Mouse (Mus musculus) stomach, postnatal 0 days (tissue): ENCODE results near the gene Epb42. TPM values are rescaled to one million over a fixed set of nuclear protein-coding genes. Genes with fewer than 3 reads are reported as not detected.
"Not testable (repeated sequence)": the region's sequence is repeated elsewhere in the genome, so short reads cannot be mapped to it uniquely, and the experiment has no call there.

Experiments used
- ATAC-seq: fragments of 200-750 bp; cut with Nextera tagmentation; 2 replicates; pipeline ENCODE4 v1.8.0; 2017; ENCODE audit not compliant: low FRiP score, low TSS enrichment
- DNase-seq: peaks from one replicate; pipeline ENCODE4 v3.0.0-alpha.2; 2016; ENCODE audit warnings: low spot score
- H3K27ac ChIP-seq: fragments of 300-500 bp; sonication (generic); replicated peaks from 2 replicates; pipeline ENCODE4 v1.5.1; 2014; ENCODE audit warnings: mild to moderate bottlenecking, control low read depth
- H3K27me3 ChIP-seq: fragments of 300-500 bp; sonication (generic); 2 replicates; pipeline ENCODE4 v1.6.1; 2014; ENCODE audit warnings: low read length; ENCODE audit not compliant: control insufficient read depth, insufficient read depth
- H3K36me3 ChIP-seq: fragments of 300-500 bp; sonication (generic); 2 replicates; pipeline ENCODE4 v1.6.1; 2014; ENCODE audit warnings: low read length, mixed read lengths; ENCODE audit not compliant: control insufficient read depth, insufficient read depth
- H3K4me1 ChIP-seq: fragments of 300-500 bp; sonication (generic); replicated peaks from 2 replicates; pipeline ENCODE4 v1.6.1; 2014; ENCODE audit warnings: antibody characterized with exemption; ENCODE audit not compliant: control insufficient read depth, insufficient read depth
- H3K4me2 ChIP-seq: fragments of 300-500 bp; sonication (generic); replicated peaks from 2 replicates; pipeline ENCODE4 v1.6.1; 2014; ENCODE audit warnings: low read depth, mild to moderate bottlenecking, control low read depth, moderate library complexity
- H3K4me3 ChIP-seq: fragments of 300-500 bp; sonication (generic); 2 replicates; pipeline ENCODE4 v1.5.1; 2014; ENCODE audit warnings: low read depth, low read length, control low read depth
- H3K9ac ChIP-seq: fragments of 300-500 bp; sonication (generic); 2 replicates; pipeline ENCODE4 v1.6.1; 2014; ENCODE audit warnings: mild to moderate bottlenecking, low read length, control low read depth, mixed read lengths
- H3K9me3 ChIP-seq: fragments of 300-500 bp; sonication (generic); 2 replicates; pipeline ENCODE4 v1.6.1; 2016; ENCODE audit warnings: low read length; ENCODE audit not compliant: control insufficient read depth
- CTCF ChIP-seq: IDR thresholded peaks from 2 replicates; pipeline ENCODE4 v1.5.1; 2016; ENCODE audit warnings: antibody characterized with exemption, low read depth, mild to moderate bottlenecking, moderate library complexity
- EP300 ChIP-seq: optimal IDR thresholded peaks from 2 replicates; pipeline ENCODE3; 2016; ENCODE audit warnings: antibody characterized with exemption
- WGBS: fragments of 180-500 bp; shearing (Covaris S2); extraction: QIAGEN DNeasy Blood & Tissue Kit; methylation state at CpG from one replicate; pipeline ENCODE4 v1.1.7; 2014; 5-methylcytosine and 5-hydroxymethylcytosine counted together
- polyA plus RNA-seq: library from polyadenylated mRNA; unstranded; fragments of >200 nt; fragmentation: Nextera tagmentation; extraction: Ambion mirVana; gene quantifications from 2 replicates; pipeline ENCODE4 v1.2.1, GENCODE M21; 2015

The Epb42 gene
- polyA plus RNA-seq, 1 experiment from 2014 or later, result 0.22 TPM

GRCm38 (mm10) chr2:120976990-120977925, 59.6 kb downstream of the Epb42 start, which contains the start of gene Tmem62:
TSS of gene Tmem62 (plus strand) at chr2:120977017.
- DNase-seq (peak; percentile 80), ATAC-seq (peak; percentile 83)
- Histone ChIP-seq H3K4me2 (peak within 1 kb of the TSS; percentile 94), H3K9me3 (no peaks in the 10 kb centered on the region), H3K27me3 (no peaks in the 10 kb centered on the region), H3K4me3 (peak within 1 kb of the TSS; percentile 71), H3K27ac (peak within 1 kb of the TSS; percentile 93), H3K4me1 (no peaks in the 10 kb centered on the region), H3K9ac (peak within 1 kb of the TSS; percentile 89), H3K36me3 (no peaks in the 10 kb centered on the region)
- TF ChIP-seq EP300, result no peak
- peak; percentile 64 for TF ChIP-seq CTCF
- WGBS, result 2% methylated on average over 69 of the region's 71 CpGs

- no peak overlapping the region for H3K4me3 ChIP-seq
- no peaks in the 10 kb centered on the region for H3K9me3 ChIP-seq
- 54% methylated on average over 4 of the region's 4 CpGs for WGBS
- no peak for ATAC-seq
- H3K9ac ChIP-seq, result no peak overlapping the region
- no peak overlapping the region for H3K27ac ChIP-seq
- H3K36me3 ChIP-seq, result no peaks in the 10 kb centered on the region
- H3K4me2 ChIP-seq, result no peak overlapping the region; the same call in 1 of the 2 replicates
- H3K4me1 ChIP-seq, result no peaks in the 10 kb centered on the region
- DNase-seq, result no peak
- H3K27me3 ChIP-seq, result no peaks in the 10 kb centered on the region
- TF ChIP-seq CTCF, result peak; percentile 57
- TF ChIP-seq EP300, result no peak
Measured at GRCm38 (mm10) chr2:120976308-120976707, 60.6 kb downstream of the Epb42 start.

GRCm38 (mm10) chr2:120972964-120973363, 63.9 kb downstream of the Epb42 start:
- DNase-seq, result peak; percentile 45
- Histone ChIP-seq H3K4me1 (no peaks in the 10 kb centered on the region), H3K27me3 (no peaks in the 10 kb centered on the region), H3K9ac (no peak overlapping the region), H3K36me3 (no peaks in the 10 kb centered on the region), H3K4me2 (no peak overlapping the region), H3K4me3 (no peak overlapping the region), H3K9me3 (no peaks in the 10 kb centered on the region), H3K27ac (no peak overlapping the region)
- ATAC-seq, result no peak
- 21% methylated on average over 5 of the region's 5 CpGs for WGBS
- TF ChIP-seq EP300, result no peak
- peak; percentile 51 for TF ChIP-seq CTCF

GRCm38 (mm10) chr2:120972257-120972656, 64.6 kb downstream of the Epb42 start:
- not testable (repeated sequence) for H3K9me3 ChIP-seq, H3K27ac ChIP-seq, H3K4me3 ChIP-seq, ATAC-seq, H3K36me3 ChIP-seq, H3K4me2 ChIP-seq, H3K4me1 ChIP-seq, H3K9ac ChIP-seq, H3K27me3 ChIP-seq, DNase-seq
- 95% methylated on average over 8 of the region's 8 CpGs for WGBS

- Histone ChIP-seq H3K9ac (no peak overlapping the region), H3K4me3 (no peak overlapping the region), H3K9me3 (no peaks in the 10 kb centered on the region), H3K36me3 (no peaks in the 10 kb centered on the region), H3K4me2 (no peak overlapping the region), H3K27ac (no peak overlapping the region), H3K27me3 (no peaks in the 10 kb centered on the region), H3K4me1 (no peaks in the 10 kb centered on the region)
- TF ChIP-seq EP300 (no peak), CTCF (no peak)
- WGBS, result 78% methylated on average over 4 of the region's 4 CpGs
- DNase-seq, result no peak
- ATAC-seq, result no peak
Measured at GRCm38 (mm10) chr2:120971766-120972165, 65.1 kb downstream of the Epb42 start.

- peak; percentile 17; the same call in 1 of the 2 replicates for TF ChIP-seq CTCF
- TF ChIP-seq EP300, result no peak
- DNase-seq (peak; percentile 88), ATAC-seq (peak; percentile 83)
- H3K27me3 ChIP-seq, result no peaks in the 10 kb centered on the region
- no peaks in the 10 kb centered on the region for H3K9me3 ChIP-seq
- H3K27ac ChIP-seq, result peak within 1 kb of the TSS; percentile 80
- WGBS, result under 1% methylated on average over 39 of the region's 39 CpGs
- H3K4me2 ChIP-seq, result peak within 1 kb of the TSS; percentile 64
- no peaks in the 10 kb centered on the region for H3K36me3 ChIP-seq
- peak within 1 kb of the TSS; percentile 68 for H3K4me3 ChIP-seq
- H3K9ac ChIP-seq, result peak within 1 kb of the TSS; percentile 69
- H3K4me1 ChIP-seq, result no peaks in the 10 kb centered on the region
Measured at GRCm38 (mm10) chr2:120970559-120971080, 66.3 kb downstream of the Epb42 start, which contains the start of gene Ubr1. TSS of gene Ubr1 (minus strand) at chr2:120970715.
